Mouse (Mus musculus) WW6 (cell line): ENCODE results near the gene Tmc8.
"Not testable (repeated sequence)": the region's sequence is repeated elsewhere in the genome, so short reads cannot be mapped to it uniquely, and the experiment has no call there.

Experiments used
- DNase-seq: peaks from one replicate; pipeline ENCODE4 v3.0.0-alpha.2; 2013; ENCODE audit warnings: low read depth, low spot score

Gene Tmc8

GRCm38 (mm10) chr11:117796954-117797353 is 15.1 kb downstream of the Tmc8 start:
- DNase-seq: no peak

- DNase-seq: no peak
Measured at GRCm38 (mm10) chr11:117797511-117798159, 15.8 kb downstream of the Tmc8 start, which contains the start of gene 6030468B19Rik. Gene 6030468B19Rik (plus strand): TSS chr11:117797660.

GRCm38 (mm10) chr11:117798160-117798541 is 16.3 kb downstream of the Tmc8 start:
- DNase-seq: no peak

GRCm38 (mm10) chr11:117799174-117799573 is 17.3 kb downstream of the Tmc8 start:
- DNase-seq: no peak

GRCm38 (mm10) chr11:117800038-117800437 is 18.2 kb downstream of the Tmc8 start:
- DNase-seq: no peak

- no peak for DNase-seq
Measured at GRCm38 (mm10) chr11:117801650-117802049, 19.8 kb downstream of the Tmc8 start.

- DNase-seq: no peak
Measured at GRCm38 (mm10) chr11:117803166-117803688, 21.4 kb downstream of the Tmc8 start.

GRCm38 (mm10) chr11:117806781-117807180 is 24.9 kb downstream of the Tmc8 start:
- DNase-seq: no peak

GRCm38 (mm10) chr11:117809407-117810311 is 27.8 kb downstream of the Tmc8 start, which contains the start of the genes Gm20708 and Syngr2:
Gene Gm20708 (plus strand): TSS chr11:117809668.
Gene Syngr2 (plus strand): TSS chr11:117809668.
- no peak for DNase-seq

GRCm38 (mm10) chr11:117810401-117811046 is 28.6 kb downstream of the Tmc8 start:
- no peak for DNase-seq

GRCm38 (mm10) chr11:117813867-117814266 is 32.0 kb downstream of the Tmc8 start:
- DNase-seq: no peak

- DNase-seq: no peak
Measured at GRCm38 (mm10) chr11:117814704-117815366, 33.0 kb downstream of the Tmc8 start.

- not testable (repeated sequence) for DNase-seq
Measured at GRCm38 (mm10) chr11:117815850-117816249, 34.0 kb downstream of the Tmc8 start.

- no peak for DNase-seq
Measured at GRCm38 (mm10) chr11:117816389-117816996, 34.6 kb downstream of the Tmc8 start.

GRCm38 (mm10) chr11:117819095-117819494 is 37.2 kb downstream of the Tmc8 start:
- DNase-seq: no peak

- DNase-seq: no peak
Measured at GRCm38 (mm10) chr11:117820173-117820572, 38.3 kb downstream of the Tmc8 start.

GRCm38 (mm10) chr11:117821868-117822267 is 40.0 kb downstream of the Tmc8 start:
- DNase-seq: no peak

- DNase-seq: no peak
Measured at GRCm38 (mm10) chr11:117822728-117823241, 40.9 kb downstream of the Tmc8 start.

GRCm38 (mm10) chr11:117823411-117823810 is 41.5 kb downstream of the Tmc8 start:
- no peak for DNase-seq
